Mouse (Mus musculus) lung, adult 2 months (tissue): ENCODE results near the gene Akr1c18.

ENCODE experiments used
- CTCF ChIP-seq: fragments of 200-500 bp; IDR thresholded peaks from 2 replicates; pipeline ENCODE4 v1.5.1; 2011; ENCODE audit warnings: mild to moderate bottlenecking, low read length, control low read depth; ENCODE audit not compliant: insufficient read depth
- POLR2A ChIP-seq: fragments of 200-500 bp; IDR thresholded peaks from 2 replicates; pipeline ENCODE4 v1.6.1; 2011; ENCODE audit warnings: low read depth, mild to moderate bottlenecking, control low read depth, low read length, borderline replicate concordance; ENCODE audit errors: extremely low read depth

- TF ChIP-seq CTCF (peak; percentile 79), POLR2A (no peak)
Measured at GRCm38 (mm10) chr13:4110281-4111188, 39.9 kb downstream of the Akr1c18 start.
